Mouse (Mus musculus) embryonic facial prominence, embryonic 14.5 days (tissue): ENCODE data around the gene Esrrg. TPM values are rescaled to one million over a fixed set of nuclear protein-coding genes. Genes with fewer than 3 reads are reported as not detected.

Experiments used
- ATAC-seq: fragments of 200-750 bp; cut with Nextera tagmentation; 2 replicates; pipeline ENCODE4 v1.8.0; 2017; ENCODE audit warnings: low read depth, moderate number of reproducible peaks, moderate TSS enrichment
- DNase-seq: peaks from one replicate; pipeline ENCODE4 v3.0.0-alpha.2; 2015; ENCODE audit warnings: low spot score
- H3K27ac ChIP-seq: fragments of 300-500 bp; sonication (generic); replicated peaks from 2 replicates; pipeline ENCODE4 v1.5.1; 2014; ENCODE audit warnings: low read depth, mild to moderate bottlenecking, low read length, moderate library complexity
- H3K27me3 ChIP-seq: fragments of 300-500 bp; sonication (generic); replicated peaks from 2 replicates; pipeline ENCODE4 v1.6.1; 2014; ENCODE audit warnings: low read length; ENCODE audit not compliant: control insufficient read depth, insufficient read depth
- H3K36me3 ChIP-seq: fragments of 300-500 bp; sonication (generic); 2 replicates; pipeline ENCODE4 v1.6.1; 2014; ENCODE audit warnings: low read length, mixed read lengths; ENCODE audit not compliant: control insufficient read depth, insufficient read depth
- H3K4me1 ChIP-seq: fragments of 300-500 bp; sonication (generic); 2 replicates; pipeline ENCODE4 v1.6.1; 2014; ENCODE audit warnings: antibody characterized with exemption, low read length; ENCODE audit not compliant: control insufficient read depth, insufficient read depth
- H3K4me2 ChIP-seq: fragments of 300-500 bp; sonication (generic); 2 replicates; pipeline ENCODE4 v1.6.1; 2014; ENCODE audit warnings: low read depth, mild to moderate bottlenecking, low read length, moderate library complexity, mixed read lengths
- H3K4me3 ChIP-seq: fragments of 300-500 bp; sonication (generic); 2 replicates; pipeline ENCODE4 v1.5.1; 2014; ENCODE audit warnings: low read depth, mild to moderate bottlenecking, low read length
- H3K9ac ChIP-seq: fragments of 300-500 bp; sonication (generic); 2 replicates; pipeline ENCODE4 v1.6.1; 2014; ENCODE audit warnings: low read depth, mild to moderate bottlenecking, low read length, moderate library complexity, mixed read lengths
- H3K9me3 ChIP-seq: fragments of 300-500 bp; sonication (generic); 2 replicates; pipeline ENCODE4 v1.6.1; 2016; ENCODE audit warnings: low read length; ENCODE audit not compliant: control insufficient read depth
- WGBS: fragments of 180-500 bp; shearing (Covaris S2); extraction: QIAGEN DNeasy Blood & Tissue Kit; methylation state at CpG from one replicate; pipeline ENCODE4 v1.1.7; 2014; 5-methylcytosine and 5-hydroxymethylcytosine counted together
- polyA plus RNA-seq: library from polyadenylated mRNA; unstranded; fragments of >200 nt; fragmentation: Nextera tagmentation; extraction: Ambion mirVana; gene quantifications from 2 replicates; pipeline ENCODE4 v1.2.1, GENCODE M21; 2014

Gene Esrrg
- polyA plus RNA-seq, 1 experiment from 2014 or later = 3.1 TPM

DNA sequence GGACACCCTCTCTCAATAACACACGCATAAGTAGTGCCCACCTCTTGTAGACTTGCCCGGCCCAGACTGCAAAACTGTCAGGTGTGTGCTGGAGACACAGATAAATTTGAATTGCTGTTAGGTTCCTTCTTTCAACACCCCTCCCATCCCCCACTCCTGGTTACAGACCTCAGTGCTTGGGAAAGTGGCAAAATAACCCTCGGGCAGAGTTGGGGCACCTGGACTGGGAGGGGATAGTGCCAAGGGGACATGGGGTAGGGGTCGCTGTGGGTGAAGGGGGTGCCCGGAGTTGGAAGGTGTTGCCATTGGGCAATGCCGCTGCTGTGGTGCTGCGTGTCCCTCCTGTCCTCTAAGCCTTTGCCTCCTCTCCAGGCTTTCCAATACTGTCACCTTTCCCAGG lies 43.9 kb downstream of the Esrrg start:
- ATAC-seq = no peak
- 24% methylated on average over 5 of the region's 7 CpGs for WGBS

DNA sequence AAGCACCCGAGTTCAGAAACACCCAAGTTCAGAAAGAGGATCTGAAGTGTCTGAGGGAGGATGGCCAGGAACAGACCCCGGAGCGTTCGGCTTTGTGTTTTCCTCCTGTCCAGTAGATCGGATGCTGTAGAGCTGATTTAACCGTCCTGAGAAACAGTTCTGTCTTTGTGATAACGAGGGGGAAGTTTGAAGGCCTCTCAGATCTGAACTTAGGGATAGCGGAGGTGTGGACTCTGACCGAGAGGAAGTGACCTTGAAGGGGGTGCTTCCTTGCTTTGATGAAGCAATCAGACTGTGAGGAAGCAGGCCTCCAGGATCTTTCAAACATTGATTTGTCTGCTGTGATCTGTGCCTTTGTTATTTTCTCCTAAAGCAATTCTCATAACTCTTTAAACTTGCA lies 44.8 kb downstream of the Esrrg start:
- WGBS = 43% methylated on average over 9 of the region's 9 CpGs
- H3K36me3 ChIP-seq = no peaks in the 10 kb centered on the region
- ATAC-seq (no peak), DNase-seq (no peak)
- H3K4me3 ChIP-seq = no peak overlapping the region
- H3K9me3 ChIP-seq = no peaks in the 10 kb centered on the region
- H3K4me1 ChIP-seq = peaks cover 9% of the 10 kb centered on the region; the same call in 1 of the 2 replicates
- peaks cover 3% of the 10 kb centered on the region; the same call in 1 of the 2 replicates for H3K27me3 ChIP-seq
- no peak overlapping the region for H3K4me2 ChIP-seq
- H3K9ac ChIP-seq = no peak overlapping the region
- H3K27ac ChIP-seq = no peak overlapping the region

More for the DNA sequence above, 43.9 kb downstream of the Esrrg start:
- H3K9me3 ChIP-seq = no peaks in the 10 kb centered on the region
- no peak overlapping the region for H3K9ac ChIP-seq
- peak overlapping the region; percentile 56 for H3K4me3 ChIP-seq
- no peak overlapping the region for H3K27ac ChIP-seq
- no peaks in the 10 kb centered on the region for H3K36me3 ChIP-seq
- peak overlapping the region; percentile 98 for H3K4me2 ChIP-seq
- peaks cover 3% of the 10 kb centered on the region; the same call in 1 of the 2 replicates for H3K27me3 ChIP-seq
- peaks cover 9% of the 10 kb centered on the region; the same call in 1 of the 2 replicates for H3K4me1 ChIP-seq
- DNase-seq = no peak

DNA sequence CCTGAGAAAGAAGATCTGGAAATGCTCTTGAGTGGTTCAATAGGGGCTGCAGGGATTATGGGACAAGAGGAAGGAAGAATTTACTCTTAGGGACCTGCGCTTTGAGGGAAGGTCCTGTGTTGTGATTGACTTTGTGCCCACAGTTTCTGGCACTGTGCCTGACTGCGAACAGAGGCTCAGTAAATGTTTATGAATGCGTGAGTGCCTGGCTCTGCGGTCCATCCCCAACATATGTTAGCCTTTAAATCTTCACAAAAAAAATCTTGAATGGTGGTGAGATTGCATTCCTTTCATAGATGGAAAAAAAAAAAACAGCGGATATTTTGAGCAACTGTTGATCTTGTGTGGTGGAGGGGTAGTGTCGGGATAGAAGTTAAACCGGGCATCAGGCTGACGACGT lies 52.4 kb downstream of the Esrrg start:
- DNase-seq (peak; percentile 79), ATAC-seq (no peak)
- Histone ChIP-seq H3K27ac (no peak overlapping the region), H3K9me3 (no peaks in the 10 kb centered on the region), H3K36me3 (no peaks in the 10 kb centered on the region), H3K27me3 (no peaks in the 10 kb centered on the region; the same call in 1 of the 2 replicates), H3K4me2 (peak overlapping the region; percentile 23; the same call in 1 of the 2 replicates), H3K4me3 (no peak overlapping the region), H3K4me1 (peaks cover 22% of the 10 kb centered on the region), H3K9ac (no peak overlapping the region)
- WGBS = 25% methylated on average over 9 of the region's 9 CpGs

DNA sequence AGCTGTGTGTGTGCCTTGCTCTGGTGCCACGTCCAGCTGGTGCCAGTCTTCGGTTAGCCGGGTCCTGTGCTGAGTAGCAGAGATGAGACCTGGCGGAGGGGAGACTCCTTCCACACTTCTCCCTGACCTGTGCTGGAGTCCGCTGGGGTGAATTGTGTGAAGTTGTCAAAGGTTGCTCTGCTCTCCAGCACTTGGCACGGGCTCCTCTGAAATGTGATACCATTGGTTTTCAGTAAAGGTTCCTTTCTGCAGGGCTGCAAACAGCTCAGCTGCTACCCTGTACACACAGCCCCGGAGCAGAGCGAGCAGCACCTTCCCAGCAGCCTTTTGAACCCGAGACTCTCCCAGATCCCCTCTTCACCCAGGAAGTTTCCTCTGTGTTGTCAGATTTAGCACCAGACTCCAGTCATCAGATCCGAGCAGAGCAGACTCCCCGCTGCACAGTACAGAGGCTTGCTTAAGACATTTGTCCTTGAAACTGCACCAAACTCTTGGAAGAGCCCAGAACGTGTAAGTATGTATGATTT lies 53.6 kb downstream of the Esrrg start:
- H3K4me1 ChIP-seq = peaks cover 22% of the 10 kb centered on the region
- H3K27ac ChIP-seq = no peak overlapping the region
- no peaks in the 10 kb centered on the region for H3K9me3 ChIP-seq
- peak overlapping the region; percentile 40 for H3K4me2 ChIP-seq
- no peaks in the 10 kb centered on the region for H3K36me3 ChIP-seq
- no peak overlapping the region for H3K9ac ChIP-seq
- H3K4me3 ChIP-seq = 0 out of 2 replicates have a peak overlapping the region, but pooled peaks have one; percentile 6
- ATAC-seq (peak; percentile 76), DNase-seq (peak; percentile 67)
- WGBS = 29% methylated on average over 12 of the region's 12 CpGs
- no peaks in the 10 kb centered on the region for H3K27me3 ChIP-seq

DNA sequence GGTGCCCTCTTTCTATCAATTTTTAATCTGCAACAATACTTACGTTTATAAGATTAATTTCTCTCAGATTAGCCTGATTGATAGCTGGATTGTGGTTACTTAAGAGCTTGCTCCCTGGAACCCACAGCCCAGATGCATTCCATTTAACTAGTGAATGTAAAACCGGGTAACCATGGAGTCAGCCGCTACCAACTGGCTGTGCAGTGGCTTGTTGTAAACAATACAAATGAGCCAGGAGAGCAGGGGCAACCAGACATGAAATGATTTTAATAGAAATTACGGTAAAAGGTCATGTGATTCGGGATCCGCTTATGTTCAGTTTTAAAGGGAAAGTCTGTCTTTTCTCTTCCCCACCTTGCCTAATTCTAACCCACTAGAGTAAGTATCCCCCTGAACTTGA lies 54.8 kb downstream of the Esrrg start:
- no peaks in the 10 kb centered on the region for H3K36me3 ChIP-seq
- H3K27me3 ChIP-seq = no peaks in the 10 kb centered on the region
- DNase-seq (peak; percentile 46), ATAC-seq (no peak)
- H3K9me3 ChIP-seq = no peaks in the 10 kb centered on the region
- no peak overlapping the region for H3K27ac ChIP-seq
- no peak overlapping the region for H3K4me2 ChIP-seq
- 42% methylated on average over 6 of the region's 6 CpGs for WGBS
- peaks cover 22% of the 10 kb centered on the region for H3K4me1 ChIP-seq
- H3K9ac ChIP-seq = no peak overlapping the region
- no peak overlapping the region for H3K4me3 ChIP-seq

DNA sequence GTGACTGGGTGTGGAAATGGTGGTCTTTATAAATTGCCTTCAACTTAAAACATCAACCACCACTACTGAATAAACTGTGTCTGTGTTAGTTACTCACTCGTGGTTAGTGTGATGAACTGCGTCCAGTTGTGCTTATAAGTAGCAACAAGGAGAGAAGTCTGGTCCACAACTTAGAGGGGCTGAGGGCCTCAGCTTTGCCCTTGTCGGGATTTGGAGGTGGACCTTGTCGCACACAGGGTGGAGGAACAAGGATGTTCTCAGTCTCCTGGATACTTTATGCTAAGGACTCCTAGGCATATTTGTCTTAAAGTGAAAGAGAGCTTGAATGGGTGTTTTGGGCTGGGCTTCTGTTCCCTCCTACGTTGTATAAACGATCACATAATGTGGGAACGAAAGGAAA lies 55.7 kb downstream of the Esrrg start:
- H3K27ac ChIP-seq = no peak overlapping the region
- H3K36me3 ChIP-seq = no peaks in the 10 kb centered on the region
- no peak for DNase-seq
- H3K9ac ChIP-seq = no peak overlapping the region
- no peaks in the 10 kb centered on the region for H3K9me3 ChIP-seq
- WGBS = 84% methylated on average over 7 of the region's 7 CpGs
- H3K4me2 ChIP-seq = no peak overlapping the region
- no peak for ATAC-seq
- no peak overlapping the region for H3K4me3 ChIP-seq
- H3K27me3 ChIP-seq = no peaks in the 10 kb centered on the region
- peaks cover 22% of the 10 kb centered on the region for H3K4me1 ChIP-seq

DNA sequence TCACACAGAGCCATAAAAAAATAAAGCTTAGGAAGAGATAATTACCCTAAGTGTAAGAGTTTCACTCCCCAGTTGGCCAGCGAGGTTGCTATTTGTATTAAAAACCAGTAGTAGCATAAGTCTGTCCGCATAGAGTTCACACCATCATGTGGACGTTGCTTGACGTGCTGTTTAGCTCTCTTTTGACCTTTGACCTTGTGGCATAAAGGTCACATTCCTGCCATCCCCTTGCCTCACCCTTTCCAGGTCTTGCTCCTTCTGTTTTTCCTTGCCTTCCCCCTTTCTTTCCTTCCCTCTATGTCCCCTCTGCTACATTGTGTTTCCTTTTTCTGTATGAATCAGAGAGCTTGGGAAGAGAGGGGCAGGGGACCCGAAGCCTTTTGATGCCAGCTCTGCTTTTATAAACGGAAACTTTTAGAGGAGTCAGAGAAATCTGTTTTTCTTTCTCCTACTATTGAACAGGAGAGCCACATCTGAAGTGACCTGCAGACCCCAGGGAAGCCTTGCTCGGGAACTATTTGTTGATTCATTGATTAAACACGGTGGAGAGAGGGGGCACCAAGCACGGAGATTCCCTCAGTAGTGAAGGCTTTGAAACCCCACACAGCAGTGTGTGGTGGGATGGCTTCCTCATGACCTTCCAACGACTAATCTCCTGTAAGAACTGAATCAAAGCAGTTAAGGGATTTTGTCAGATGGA lies 57.5 kb downstream of the Esrrg start:
- H3K27me3 ChIP-seq = no peaks in the 10 kb centered on the region
- H3K36me3 ChIP-seq = no peaks in the 10 kb centered on the region
- no peak for DNase-seq
- no peak overlapping the region for H3K27ac ChIP-seq
- peaks cover 19% of the 10 kb centered on the region for H3K4me1 ChIP-seq
- H3K9me3 ChIP-seq = no peaks in the 10 kb centered on the region
- no peak overlapping the region for H3K4me3 ChIP-seq
- WGBS = 29% methylated on average over 10 of the region's 10 CpGs
- no peak overlapping the region for H3K4me2 ChIP-seq
- no peak overlapping the region for H3K9ac ChIP-seq
- ATAC-seq = no peak

DNA sequence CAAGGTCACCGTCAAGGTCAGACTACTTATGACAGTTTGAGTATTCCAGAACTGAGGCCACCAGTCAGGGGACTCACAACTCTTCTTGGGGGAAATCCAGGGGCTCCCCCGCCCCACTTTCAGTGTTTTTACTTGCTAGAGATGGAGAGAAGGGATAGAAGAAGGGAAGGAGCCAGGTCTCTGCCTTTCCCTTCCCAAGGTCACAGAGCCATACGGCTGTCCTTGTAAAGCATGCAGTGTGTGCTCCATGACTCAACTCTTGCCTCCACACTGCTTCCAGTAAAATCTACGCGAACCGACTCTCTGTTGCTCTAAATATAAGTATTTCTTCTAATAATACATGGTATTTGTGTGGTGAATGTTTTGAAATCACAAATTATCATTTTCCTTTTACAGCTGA lies 61.2 kb downstream of the Esrrg start:
- H3K36me3 ChIP-seq = no peaks in the 10 kb centered on the region
- H3K4me2 ChIP-seq = no peak overlapping the region
- WGBS = 94% methylated on average over 6 of the region's 6 CpGs
- H3K9me3 ChIP-seq = no peaks in the 10 kb centered on the region
- H3K4me3 ChIP-seq = no peak overlapping the region
- no peak for ATAC-seq
- no peak overlapping the region for H3K27ac ChIP-seq
- H3K4me1 ChIP-seq = peaks cover 1% of the 10 kb centered on the region; the same call in 1 of the 2 replicates
- no peak for DNase-seq
- no peaks in the 10 kb centered on the region for H3K27me3 ChIP-seq
- H3K9ac ChIP-seq = no peak overlapping the region

DNA sequence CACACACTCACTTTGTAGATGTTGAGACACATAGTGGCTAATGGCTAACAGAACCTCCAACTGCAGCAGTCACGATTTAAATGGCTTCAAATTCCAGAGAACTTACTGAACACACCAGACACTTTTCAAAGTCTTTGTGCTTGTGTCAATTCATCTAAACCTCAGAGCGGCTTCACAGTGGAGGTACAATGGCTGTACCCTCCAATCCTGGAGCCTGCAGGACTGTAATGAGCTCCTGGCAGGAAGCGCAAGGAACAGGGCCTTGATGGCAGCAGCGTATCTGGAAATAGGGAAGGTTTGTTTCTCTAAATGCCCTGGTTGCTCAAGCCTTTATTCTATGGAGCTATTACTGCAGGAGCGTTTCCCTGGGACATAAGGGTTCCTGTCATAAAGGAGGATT lies 63.9 kb downstream of the Esrrg start:
- Histone ChIP-seq H3K9me3 (no peaks in the 10 kb centered on the region), H3K27ac (no peak overlapping the region), H3K4me2 (no peak overlapping the region), H3K36me3 (no peaks in the 10 kb centered on the region), H3K9ac (no peak overlapping the region), H3K4me3 (no peak overlapping the region), H3K27me3 (no peaks in the 10 kb centered on the region), H3K4me1 (peaks cover 13% of the 10 kb centered on the region)
- ATAC-seq (no peak), DNase-seq (no peak)
- WGBS = 53% methylated on average over 5 of the region's 5 CpGs
